Mouse (Mus musculus): ENCODE measurements at regions not wholly inside any gene's neighbourhood (a gene's known extent, or its start where the extent isn't known, plus 50 kb on each side); places are given as distances from the start of the nearest gene placed in this dataset.

DNA sequence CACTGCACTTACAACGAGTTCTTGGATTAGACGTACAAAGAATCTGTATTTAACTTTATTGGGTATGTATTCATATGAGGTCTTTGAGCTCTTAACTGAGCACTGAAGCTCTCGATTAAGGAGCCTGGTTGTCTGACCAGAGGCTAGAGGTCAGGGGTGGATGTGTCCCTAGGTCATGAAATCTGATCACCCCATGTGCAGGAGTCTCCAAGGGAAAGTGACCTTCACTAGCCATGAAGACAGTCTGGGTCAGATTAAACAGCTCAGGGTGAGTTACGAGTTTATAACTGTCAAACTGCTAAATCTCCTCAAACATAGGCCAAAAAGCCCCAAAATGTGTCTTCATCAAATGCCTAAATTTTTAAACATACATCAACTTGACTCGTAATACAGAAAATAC is 216.8 kb downstream of the Rchy1 start:
- in situ Hi-C loops (cut with MboI; ENCODE audit: low sequenced_read_pairs in 2 of 2, unreplicated experiment in 2 of 2) = no loop called here
- Histone ChIP-seq H3K9me3 (ENCODE audit: control insufficient read depth, insufficient read depth, low read depth, low read length) (no peaks in the 10 kb centered on the region), H3K4me3 (ENCODE audit: insufficient read depth in 1 of 2, low read depth in 1 of 2, low read length in 2 of 2, poor library complexity in 1 of 2, severe bottlenecking in 1 of 2) (no peak overlapping the region), H3K9ac (ENCODE audit: insufficient read depth, low read depth, low read length, poor library complexity, severe bottlenecking) (no peak overlapping the region), H3K27ac (ENCODE audit: insufficient read depth, low read depth, low read length, poor library complexity, severe bottlenecking) (no peak overlapping the region), H3K4me1 (ENCODE audit: control insufficient read depth in 2 of 2, insufficient read depth in 2 of 2, low read length in 2 of 2, poor library complexity in 1 of 2) (no peaks in the 10 kb centered on the region), H3K36me3 (ENCODE audit: control insufficient read depth, insufficient read depth, low read length, poor library complexity, severe bottlenecking) (no peaks in the 10 kb centered on the region)
- TF ChIP-seq ZNF384 (IDR thresholded peaks at IDR 0.05; ENCODE audit: low read depth, low read length) = no peak
- TF ChIP-seq HCFC1 (IDR thresholded peaks at IDR 0.05; ENCODE audit: borderline replicate concordance, insufficient read depth, low read length) = no peak
- no peak for TF ChIP-seq ZC3H11A (IDR thresholded peaks at IDR 0.05; ENCODE audit: borderline replicate concordance, low read depth, low read length)
- no peak for TF ChIP-seq CHD2 (IDR thresholded peaks at IDR 0.05; ENCODE audit: low read depth, low read length)
- no peak for TF ChIP-seq MAFK (IDR thresholded peaks at IDR 0.05; ENCODE audit: insufficient read depth, low read depth, low read length)
- DNase-seq (ENCODE audit: low read depth, low spot score) = no peak

DNA sequence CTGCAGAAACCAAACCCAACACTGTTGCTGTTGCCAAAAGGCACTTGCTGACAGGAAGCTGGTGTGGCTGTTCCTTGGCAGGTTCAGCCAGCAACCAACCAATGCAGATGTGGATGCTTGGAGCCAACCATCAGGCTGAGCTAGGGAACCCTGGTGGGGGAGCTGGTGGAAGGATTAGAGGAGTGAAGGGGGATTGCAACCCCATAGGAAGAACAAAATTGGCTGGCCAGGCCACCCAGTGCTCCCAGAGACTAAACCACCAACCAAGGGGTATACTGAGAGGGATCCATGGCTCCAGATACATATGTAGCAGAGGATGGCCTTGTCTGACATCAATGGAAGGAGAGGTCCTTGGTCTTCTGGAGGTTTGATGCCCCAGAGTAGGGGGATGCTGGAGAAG is 218.5 kb downstream of the Rchy1 start:
- in situ Hi-C loops (cut with MboI; ENCODE audit: low sequenced_read_pairs in 2 of 2, unreplicated experiment in 2 of 2) = no loop called here

DNA sequence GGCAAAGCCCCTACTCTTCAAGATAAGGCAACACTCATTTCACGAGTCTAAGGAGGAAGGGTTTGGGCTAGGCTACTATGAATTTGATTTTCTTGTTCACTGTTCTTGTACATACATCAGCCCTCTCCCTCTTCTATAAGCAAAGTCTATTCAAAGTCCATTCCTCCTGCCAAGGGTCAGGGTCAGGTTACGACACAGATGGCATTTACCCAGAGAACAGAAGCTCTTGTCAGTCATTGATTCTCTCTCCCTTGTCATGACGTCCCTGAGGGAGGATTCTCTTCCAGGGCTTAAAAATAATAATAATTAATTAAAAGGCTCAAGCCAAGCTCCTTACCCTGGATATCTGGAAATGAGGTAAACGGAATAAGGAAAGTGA is 222.7 kb downstream of the Rchy1 start:
- no peak for DNase-seq (ENCODE audit: low read depth, low spot score)
- TF ChIP-seq ZC3H11A (IDR thresholded peaks at IDR 0.05; ENCODE audit: borderline replicate concordance, low read depth, low read length) (no peak), HCFC1 (IDR thresholded peaks at IDR 0.05; ENCODE audit: borderline replicate concordance, insufficient read depth, low read length) (no peak), ZNF384 (IDR thresholded peaks at IDR 0.05; ENCODE audit: low read depth, low read length) (no peak), MAFK (IDR thresholded peaks at IDR 0.05; ENCODE audit: insufficient read depth, low read depth, low read length) (no peak), CHD2 (IDR thresholded peaks at IDR 0.05; ENCODE audit: low read depth, low read length) (no peak)
- Histone ChIP-seq H3K4me3 (ENCODE audit: insufficient read depth in 1 of 2, low read depth in 1 of 2, low read length in 2 of 2, poor library complexity in 1 of 2, severe bottlenecking in 1 of 2) (no peak overlapping the region), H3K27ac (ENCODE audit: insufficient read depth, low read depth, low read length, poor library complexity, severe bottlenecking) (no peak overlapping the region), H3K9me3 (ENCODE audit: control insufficient read depth, insufficient read depth, low read depth, low read length) (no peaks in the 10 kb centered on the region), H3K9ac (ENCODE audit: insufficient read depth, low read depth, low read length, poor library complexity, severe bottlenecking) (no peak overlapping the region), H3K4me1 (ENCODE audit: control insufficient read depth in 2 of 2, insufficient read depth in 2 of 2, low read length in 2 of 2, poor library complexity in 1 of 2) (no peaks in the 10 kb centered on the region), H3K36me3 (ENCODE audit: control insufficient read depth, insufficient read depth, low read length, poor library complexity, severe bottlenecking) (no peaks in the 10 kb centered on the region)
- in situ Hi-C loops (cut with MboI; ENCODE audit: low sequenced_read_pairs in 2 of 2, unreplicated experiment in 2 of 2) = no loop called here

More for the DNA sequence above, 218.5 kb downstream of the Rchy1 start:
- Histone ChIP-seq H3K4me3 (ENCODE audit: insufficient read depth in 1 of 2, low read depth in 1 of 2, low read length in 2 of 2, poor library complexity in 1 of 2, severe bottlenecking in 1 of 2) (no peak overlapping the region), H3K4me1 (ENCODE audit: control insufficient read depth in 2 of 2, insufficient read depth in 2 of 2, low read length in 2 of 2, poor library complexity in 1 of 2) (no peaks in the 10 kb centered on the region), H3K36me3 (ENCODE audit: control insufficient read depth, insufficient read depth, low read length, poor library complexity, severe bottlenecking) (no peaks in the 10 kb centered on the region), H3K9ac (ENCODE audit: insufficient read depth, low read depth, low read length, poor library complexity, severe bottlenecking) (no peak overlapping the region), H3K9me3 (ENCODE audit: control insufficient read depth, insufficient read depth, low read depth, low read length) (no peaks in the 10 kb centered on the region), H3K27ac (ENCODE audit: insufficient read depth, low read depth, low read length, poor library complexity, severe bottlenecking) (no peak overlapping the region)
- TF ChIP-seq ZNF384 (IDR thresholded peaks at IDR 0.05; ENCODE audit: low read depth, low read length) (no peak), MAFK (IDR thresholded peaks at IDR 0.05; ENCODE audit: insufficient read depth, low read depth, low read length) (no peak), HCFC1 (IDR thresholded peaks at IDR 0.05; ENCODE audit: borderline replicate concordance, insufficient read depth, low read length) (no peak), CHD2 (IDR thresholded peaks at IDR 0.05; ENCODE audit: low read depth, low read length) (no peak), ZC3H11A (IDR thresholded peaks at IDR 0.05; ENCODE audit: borderline replicate concordance, low read depth, low read length) (no peak)
- DNase-seq (ENCODE audit: low read depth, low spot score) = no peak

DNA sequence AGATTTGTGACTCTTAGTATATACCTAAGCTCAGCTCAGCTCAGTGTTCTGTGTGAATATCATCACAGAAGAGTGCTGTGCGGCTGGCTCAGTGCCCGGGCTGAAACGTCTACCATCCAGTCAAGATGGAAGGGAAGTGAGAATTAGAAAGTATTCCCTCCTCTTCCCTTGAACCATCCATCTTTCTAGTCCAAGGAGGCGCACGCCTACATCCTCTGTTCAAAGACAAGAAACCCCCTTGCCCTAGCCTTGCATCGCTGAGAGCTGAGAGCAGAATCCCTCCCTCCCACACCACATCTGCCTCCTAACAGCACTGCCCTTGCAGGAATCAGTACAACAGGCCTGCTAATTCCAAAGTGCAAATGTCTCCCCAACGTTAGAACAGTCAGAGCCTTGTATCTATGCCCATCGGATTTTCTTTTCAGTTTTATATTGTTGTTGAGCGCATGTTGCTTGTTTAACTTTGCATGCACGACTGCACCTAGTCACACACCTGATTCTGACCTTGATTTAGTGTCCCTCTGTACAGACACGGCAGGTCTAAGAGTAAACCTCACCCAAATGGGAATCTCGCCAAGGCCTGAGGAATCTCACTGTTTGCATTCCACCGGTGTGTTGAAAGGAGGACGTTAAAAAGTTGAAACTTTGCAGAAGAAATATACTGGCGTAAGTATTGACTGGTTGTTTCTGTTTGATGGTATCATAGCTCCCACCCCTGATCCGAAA is 222.2 kb downstream of the Parm1 start:
- no peak for DNase-seq (ENCODE audit: low read depth, low spot score)
- in situ Hi-C loops (cut with MboI; ENCODE audit: low sequenced_read_pairs in 2 of 2, unreplicated experiment in 2 of 2) = no loop called here

More for the DNA sequence above, 222.2 kb downstream of the Parm1 start:
- Histone ChIP-seq H3K36me3 (ENCODE audit: control insufficient read depth, insufficient read depth, low read length, poor library complexity, severe bottlenecking) (no peaks in the 10 kb centered on the region), H3K9me3 (ENCODE audit: control insufficient read depth, insufficient read depth, low read depth, low read length) (no peaks in the 10 kb centered on the region), H3K9ac (ENCODE audit: insufficient read depth, low read depth, low read length, poor library complexity, severe bottlenecking) (no peak overlapping the region), H3K27ac (ENCODE audit: insufficient read depth, low read depth, low read length, poor library complexity, severe bottlenecking) (no peak overlapping the region), H3K4me3 (ENCODE audit: insufficient read depth in 1 of 2, low read depth in 1 of 2, low read length in 2 of 2, poor library complexity in 1 of 2, severe bottlenecking in 1 of 2) (no peak overlapping the region), H3K4me1 (ENCODE audit: control insufficient read depth in 2 of 2, insufficient read depth in 2 of 2, low read length in 2 of 2, poor library complexity in 1 of 2) (no peaks in the 10 kb centered on the region)
- TF ChIP-seq ZC3H11A (IDR thresholded peaks at IDR 0.05; ENCODE audit: borderline replicate concordance, low read depth, low read length) (no peak), HCFC1 (IDR thresholded peaks at IDR 0.05; ENCODE audit: borderline replicate concordance, insufficient read depth, low read length) (no peak), MAFK (IDR thresholded peaks at IDR 0.05; ENCODE audit: insufficient read depth, low read depth, low read length) (no peak), ZNF384 (IDR thresholded peaks at IDR 0.05; ENCODE audit: low read depth, low read length) (no peak), CHD2 (IDR thresholded peaks at IDR 0.05; ENCODE audit: low read depth, low read length) (no peak)
